Mouse (Mus musculus): ENCODE measurements at regions not wholly inside any gene's neighbourhood (a gene's known extent, or its start where the extent isn't known, plus 50 kb on each side); places are given as distances from the start of the nearest gene placed in this dataset.

GRCm38 (mm10) chr11:12837387-12837786 is 372.6 kb upstream of the Cobl start:
- no peak for DNase-seq (ENCODE audit: low spot score)
- Histone ChIP-seq H3K4me3 (replicated peaks; ENCODE audit: low read depth, low read length) (no peak overlapping the region), H3K27me3 (ENCODE audit: insufficient read depth, low read length) (no peaks in the 10 kb centered on the region), H3K9ac (ENCODE audit: low read depth, low read length) (no peak overlapping the region), H3K4me2 (ENCODE audit: low read length) (no peak overlapping the region), H3K4me1 (replicated peaks; ENCODE audit: insufficient read depth, low read length) (no peaks in the 10 kb centered on the region), H3K36me3 (ENCODE audit: insufficient read depth, low read length) (no peaks in the 10 kb centered on the region), H3K27ac (no peak overlapping the region), H3K9me3 (replicated peaks; ENCODE audit: low read length) (no peaks in the 10 kb centered on the region)
- 60% methylated on average over 2 of the region's 2 CpGs for WGBS
- ATAC-seq (replicated peaks; ENCODE audit: low FRiP score, low read depth) = no peak
- no peak for TF ChIP-seq CTCF (IDR thresholded peaks at IDR 0.05; ENCODE audit: low read depth)

GRCm38 (mm10) chr11:12836387-12836786 is 371.6 kb upstream of the Cobl start:
- Histone ChIP-seq H3K36me3 (ENCODE audit: insufficient read depth, low read length) (no peaks in the 10 kb centered on the region), H3K9me3 (replicated peaks; ENCODE audit: low read length) (no peaks in the 10 kb centered on the region), H3K27me3 (ENCODE audit: insufficient read depth, low read length) (no peaks in the 10 kb centered on the region), H3K9ac (ENCODE audit: low read depth, low read length) (no peak overlapping the region), H3K4me2 (ENCODE audit: low read length) (no peak overlapping the region), H3K27ac (no peak overlapping the region), H3K4me3 (replicated peaks; ENCODE audit: low read depth, low read length) (no peak overlapping the region), H3K4me1 (replicated peaks; ENCODE audit: insufficient read depth, low read length) (no peaks in the 10 kb centered on the region)
- no peak for ATAC-seq (replicated peaks; ENCODE audit: low FRiP score, low read depth)
- no peak for DNase-seq (ENCODE audit: low spot score)
- no peak for TF ChIP-seq CTCF (IDR thresholded peaks at IDR 0.05; ENCODE audit: low read depth)

GRCm38 (mm10) chr11:12812021-12812420 is 347.3 kb upstream of the Cobl start:
- TF ChIP-seq CTCF (IDR thresholded peaks at IDR 0.05; ENCODE audit: low read depth) = no peak
- DNase-seq (ENCODE audit: low spot score) = no peak
- Histone ChIP-seq H3K4me1 (replicated peaks; ENCODE audit: insufficient read depth, low read length) (no peaks in the 10 kb centered on the region), H3K36me3 (ENCODE audit: insufficient read depth, low read length) (no peaks in the 10 kb centered on the region), H3K9me3 (replicated peaks; ENCODE audit: low read length) (no peaks in the 10 kb centered on the region), H3K27ac (no peak overlapping the region), H3K4me3 (replicated peaks; ENCODE audit: low read depth, low read length) (no peak overlapping the region), H3K27me3 (ENCODE audit: insufficient read depth, low read length) (no peaks in the 10 kb centered on the region), H3K4me2 (ENCODE audit: low read length) (no peak overlapping the region), H3K9ac (ENCODE audit: low read depth, low read length) (no peak overlapping the region)
- no peak for ATAC-seq (replicated peaks; ENCODE audit: low FRiP score, low read depth)

- WGBS = 28% methylated on average over 11 of the region's 11 CpGs
- DNase-seq (ENCODE audit: low spot score) (peak; percentile 80), ATAC-seq (replicated peaks; ENCODE audit: low FRiP score, low read depth) (peak; percentile 82)
- Histone ChIP-seq H3K4me3 (replicated peaks; ENCODE audit: low read depth, low read length) (no peak overlapping the region), H3K9me3 (replicated peaks; ENCODE audit: low read length) (no peaks in the 10 kb centered on the region), H3K27ac (no peak overlapping the region), H3K4me1 (replicated peaks; ENCODE audit: insufficient read depth, low read length) (no peaks in the 10 kb centered on the region), H3K36me3 (ENCODE audit: insufficient read depth, low read length) (no peaks in the 10 kb centered on the region), H3K4me2 (ENCODE audit: low read length) (peak overlapping the region; percentile 35), H3K9ac (ENCODE audit: low read depth, low read length) (no peak overlapping the region), H3K27me3 (ENCODE audit: insufficient read depth, low read length) (no peaks in the 10 kb centered on the region)
- TF ChIP-seq CTCF (IDR thresholded peaks at IDR 0.05; ENCODE audit: low read depth) = peak; percentile 85
These were observed 346.5 kb upstream of the Cobl start for GRCm38 (mm10) chr11:12810949-12811881.

Measured in kidney, postnatal 0 days (tissue).